In genomic region chr9:114815315-114815714, GRCm38 (mm10) we compare ENCODE assay signal across 8 mouse cellular contexts. TPM values are rescaled to one million over a fixed set of nuclear protein-coding genes. Genes with fewer than 3 reads are reported as not detected.
DNase-seq lines count a peak whose midpoint lies in the region; ATAC-seq and TF ChIP-seq lines count a peak whose summit lies in the region.

No protein-coding gene starts in this region.

- no peak overlapping the region for H3K4me3 ChIP-seq in limb, embryonic 11.5 days (ENCODE audit: low read depth, low read length)
- no peak overlapping the region for H3K4me3 ChIP-seq in limb, embryonic 10.5 days
- H3K4me3 ChIP-seq in kidney, postnatal 0 days (replicated peaks; ENCODE audit: low read depth, low read length) = no peak overlapping the region
- no peak overlapping the region for H3K4me3 ChIP-seq in midbrain, embryonic 15.5 days
- no peak overlapping the region for H3K4me3 ChIP-seq in midbrain, embryonic 16.5 days (ENCODE audit: low read depth, low read length)

- peak; percentile 47 for DNase-seq in limb, embryonic 11.5 days (ENCODE audit: low spot score)
- no peak for DNase-seq in limb, embryonic 10.5 days (ENCODE audit: low spot score)
- no peak for DNase-seq in Patski (ENCODE audit: low read depth, low spot score)
- peak; percentile 24 for DNase-seq in cerebellum, adult 9-11 months
- peak; percentile 70 for DNase-seq in kidney, postnatal 0 days (ENCODE audit: low spot score)
- peak; percentile 9 to 23 for DNase-seq in monocyte, adult 2 months (ENCODE audit: low read depth in 1 of 2, low spot score in 2 of 2)

- no peak for ATAC-seq in limb, embryonic 11.5 days (ENCODE audit: insufficient number of reproducible peaks, low FRiP score, low TSS enrichment, low read depth)
- no peak for ATAC-seq in Patski
- ATAC-seq in kidney, postnatal 0 days (replicated peaks; ENCODE audit: low FRiP score, low read depth) = 0 out of 2 replicates have a peak, but pooled peaks have one; percentile 46
- no peak for ATAC-seq in midbrain, embryonic 15.5 days (replicated peaks)
- no peak for ATAC-seq in midbrain, embryonic 16.5 days

- CTCF ChIA-PET in Patski (lab: Charles Lee) = interaction anchor here (0.9 kb wide), 1 partner anchor 64 kb away, joined by 3 read pairs; no protein-coding TSS in a partner anchor

- in situ Hi-C loops in Patski (cut with MboI; ENCODE audit: low pct_unique_long_range_greater_than_20kb) = no loop called here

- no peak overlapping the region for H3K4me2 ChIP-seq in limb, embryonic 11.5 days (ENCODE audit: low read depth, severe bottlenecking)
- no peak overlapping the region for H3K4me2 ChIP-seq in kidney, postnatal 0 days (ENCODE audit: low read length)
- no peak overlapping the region for H3K4me2 ChIP-seq in midbrain, embryonic 15.5 days
- H3K4me2 ChIP-seq in midbrain, embryonic 16.5 days (ENCODE audit: low read length) = no peak overlapping the region

- TF ChIP-seq CTCF in Patski (IDR thresholded peaks at IDR 0.05) = peak; percentile 77
- peak; percentile 78 for TF ChIP-seq CTCF in kidney, postnatal 0 days (IDR thresholded peaks at IDR 0.05; ENCODE audit: low read depth)

- no peaks in the 10 kb centered on the region for H3K4me1 ChIP-seq in limb, embryonic 11.5 days (ENCODE audit: control insufficient read depth, insufficient read depth, low read length)
- H3K4me1 ChIP-seq in limb, embryonic 10.5 days = no peaks in the 10 kb centered on the region
- H3K4me1 ChIP-seq in kidney, postnatal 0 days (replicated peaks; ENCODE audit: insufficient read depth, low read length) = no peaks in the 10 kb centered on the region; the same call in 1 of the 2 replicates
- H3K4me1 ChIP-seq in midbrain, embryonic 15.5 days = no peaks in the 10 kb centered on the region
- H3K4me1 ChIP-seq in midbrain, embryonic 16.5 days (ENCODE audit: control insufficient read depth, insufficient read depth, low read length) = no peaks in the 10 kb centered on the region

- no peak overlapping the region for H3K9ac ChIP-seq in limb, embryonic 11.5 days (ENCODE audit: low read length)
- H3K9ac ChIP-seq in kidney, postnatal 0 days (ENCODE audit: low read depth, low read length) = no peak overlapping the region
- no peak overlapping the region for H3K9ac ChIP-seq in midbrain, embryonic 15.5 days
- no peak overlapping the region for H3K9ac ChIP-seq in midbrain, embryonic 16.5 days (ENCODE audit: low read depth, low read length)

- H3K27me3 ChIP-seq in limb, embryonic 11.5 days (ENCODE audit: control insufficient read depth, insufficient read depth, low read length) = no peaks in the 10 kb centered on the region
- H3K27me3 ChIP-seq in limb, embryonic 10.5 days (ENCODE audit: low read depth, poor library complexity, severe bottlenecking) = no peaks in the 10 kb centered on the region
- H3K27me3 ChIP-seq in Patski = no peaks in the 10 kb centered on the region
- H3K27me3 ChIP-seq in kidney, postnatal 0 days (ENCODE audit: insufficient read depth, low read length) = no peaks in the 10 kb centered on the region
- no peaks in the 10 kb centered on the region for H3K27me3 ChIP-seq in midbrain, embryonic 15.5 days (replicated peaks)
- no peaks in the 10 kb centered on the region for H3K27me3 ChIP-seq in midbrain, embryonic 16.5 days (ENCODE audit: control insufficient read depth, insufficient read depth, low read depth, low read length)

- no peaks in the 10 kb centered on the region for H3K36me3 ChIP-seq in limb, embryonic 11.5 days (ENCODE audit: control insufficient read depth, insufficient read depth, low read length)
- H3K36me3 ChIP-seq in limb, embryonic 10.5 days = no peaks in the 10 kb centered on the region
- H3K36me3 ChIP-seq in kidney, postnatal 0 days (ENCODE audit: insufficient read depth, low read length) = no peaks in the 10 kb centered on the region
- H3K36me3 ChIP-seq in midbrain, embryonic 15.5 days (replicated peaks) = no peaks in the 10 kb centered on the region
- H3K36me3 ChIP-seq in midbrain, embryonic 16.5 days (ENCODE audit: control insufficient read depth, insufficient read depth, low read length) = no peaks in the 10 kb centered on the region

- WGBS in limb, embryonic 11.5 days = 67% methylated on average over 4 of the region's 4 CpGs
- 77% methylated on average over 4 of the region's 4 CpGs for WGBS in limb, embryonic 10.5 days
- 73% methylated on average over 4 of the region's 4 CpGs for WGBS in kidney, postnatal 0 days
- 85% methylated on average over 4 of the region's 4 CpGs for WGBS in midbrain, embryonic 15.5 days
- 85% methylated on average over 4 of the region's 4 CpGs for WGBS in midbrain, embryonic 16.5 days

- POLR2A ChIA-PET in Patski (lab: Charles Lee) = no interaction called here

- H3K9me3 ChIP-seq in limb, embryonic 11.5 days (ENCODE audit: control insufficient read depth, low read length) = no peaks in the 10 kb centered on the region
- no peaks in the 10 kb centered on the region for H3K9me3 ChIP-seq in limb, embryonic 10.5 days (replicated peaks)
- no peaks in the 10 kb centered on the region for H3K9me3 ChIP-seq in kidney, postnatal 0 days (replicated peaks; ENCODE audit: low read length)
- H3K9me3 ChIP-seq in midbrain, embryonic 15.5 days = no peaks in the 10 kb centered on the region
- no peaks in the 10 kb centered on the region for H3K9me3 ChIP-seq in midbrain, embryonic 16.5 days (replicated peaks; ENCODE audit: control insufficient read depth, low read length, poor library complexity, severe bottlenecking)

- H3K27ac ChIP-seq in limb, embryonic 11.5 days (replicated peaks; ENCODE audit: low read depth, low read length) = no peak overlapping the region
- H3K27ac ChIP-seq in limb, embryonic 10.5 days = no peak overlapping the region
- H3K27ac ChIP-seq in kidney, postnatal 0 days = no peak overlapping the region
- H3K27ac ChIP-seq in midbrain, embryonic 15.5 days = no peak overlapping the region
- no peak overlapping the region for H3K27ac ChIP-seq in midbrain, embryonic 16.5 days (ENCODE audit: low read length)

RNA-seq across cellular contexts. Expression of gene Cmtm8, which starts 28.6 kb away (rescaled TPM):
- polyA plus RNA-seq in limb, embryonic 11.5 days (2014; fragmentation: Nextera tagmentation; extraction: Ambion mirVana) = 17.3 and 17.6 TPM in 2 replicates
- polyA plus RNA-seq in limb, embryonic 10.5 days (2016; fragmentation: Nextera tagmentation; extraction: Ambion mirVana) = 13.9 and 14.4 TPM in 2 replicates
- polyA plus RNA-seq in Patski (2021) = 56.0 TPM
- polyA plus RNA-seq in kidney, postnatal 0 days (2015; fragmentation: Nextera tagmentation; extraction: Ambion mirVana) = 50.7 and 54.6 TPM in 2 replicates
- 7.3 and 7.5 TPM in 2 replicates for polyA plus RNA-seq in midbrain, embryonic 15.5 days (2015; fragmentation: Nextera tagmentation; extraction: Ambion mirVana)
- 8.3 and 8.5 TPM in 2 replicates for polyA plus RNA-seq in midbrain, embryonic 16.5 days (2015; fragmentation: Nextera tagmentation; extraction: Ambion mirVana)

RNA-seq across cellular contexts. Expression of gene Cmtm7, which starts 33.7 kb away (rescaled TPM):
- polyA plus RNA-seq in limb, embryonic 11.5 days (2014; fragmentation: Nextera tagmentation; extraction: Ambion mirVana) = 71.1 and 84.6 TPM in 2 replicates
- 83.6 and 100 TPM in 2 replicates for polyA plus RNA-seq in limb, embryonic 10.5 days (2016; fragmentation: Nextera tagmentation; extraction: Ambion mirVana)
- 73.0 TPM for polyA plus RNA-seq in Patski (2021)
- polyA plus RNA-seq in kidney, postnatal 0 days (2015; fragmentation: Nextera tagmentation; extraction: Ambion mirVana) = 95.4 and 102 TPM in 2 replicates
- polyA plus RNA-seq in midbrain, embryonic 15.5 days (2015; fragmentation: Nextera tagmentation; extraction: Ambion mirVana) = 12.2 and 15.2 TPM in 2 replicates
- 7.2 and 10.4 TPM in 2 replicates for polyA plus RNA-seq in midbrain, embryonic 16.5 days (2015; fragmentation: Nextera tagmentation; extraction: Ambion mirVana)

Comparison
In these comparisons a context has a peak if more than half of its experiments do, and no peak if none do; other contexts are left out.
1. DNase-seq: peak in limb, embryonic 11.5 days (single experiment), cerebellum, adult 9-11 months (single experiment), kidney, postnatal 0 days (single experiment) and monocyte, adult 2 months (2 of 2); none in limb, embryonic 10.5 days (single experiment) and Patski (single experiment).